Mouse (Mus musculus) spleen, postnatal 10 days (tissue): ENCODE results near the gene Vamp3.
"Not testable (repeated sequence)": the region's sequence is repeated elsewhere in the genome, so short reads cannot be mapped to it uniquely, and the experiment has no call there.

Source experiments
- DNase-seq, 2 experiments: peaks; one replicate each; pipeline ENCODE4 v3.0.0; 2021 to 2022; ENCODE audit warnings: low spot score in 2 of 2

Gene Vamp3

DNA sequence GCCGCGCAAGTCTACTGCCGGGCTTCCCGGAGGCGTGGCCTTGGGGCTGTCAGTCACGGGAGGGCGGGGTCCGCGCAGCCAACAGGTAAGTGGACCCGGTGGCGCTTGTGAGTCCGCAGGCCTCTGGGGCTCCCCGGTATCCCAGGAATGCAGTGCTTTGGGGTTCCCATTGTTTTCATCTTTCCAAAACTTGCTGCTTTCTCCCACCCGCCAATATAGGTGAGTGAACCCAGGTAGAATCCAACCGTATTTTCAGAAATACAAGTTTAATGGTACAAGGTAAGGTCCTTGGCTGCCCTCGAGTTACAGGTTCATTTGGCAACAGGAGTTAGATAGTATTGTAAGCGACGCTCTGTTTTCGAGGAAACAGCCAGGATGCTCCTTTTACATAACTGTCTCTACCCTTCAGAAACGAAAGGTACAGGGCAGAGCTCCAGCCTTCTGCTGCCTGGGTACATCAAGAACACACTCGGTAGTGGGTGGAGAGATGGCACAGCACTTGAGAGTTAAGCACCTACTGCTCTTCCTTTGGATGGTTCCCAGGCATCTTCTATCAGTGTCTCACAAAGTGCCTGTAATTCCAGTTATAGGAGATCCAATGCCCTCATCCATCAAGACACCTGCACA, 12.7 kb downstream of the Vamp3 start:
- DNase-seq = no peak

DNA sequence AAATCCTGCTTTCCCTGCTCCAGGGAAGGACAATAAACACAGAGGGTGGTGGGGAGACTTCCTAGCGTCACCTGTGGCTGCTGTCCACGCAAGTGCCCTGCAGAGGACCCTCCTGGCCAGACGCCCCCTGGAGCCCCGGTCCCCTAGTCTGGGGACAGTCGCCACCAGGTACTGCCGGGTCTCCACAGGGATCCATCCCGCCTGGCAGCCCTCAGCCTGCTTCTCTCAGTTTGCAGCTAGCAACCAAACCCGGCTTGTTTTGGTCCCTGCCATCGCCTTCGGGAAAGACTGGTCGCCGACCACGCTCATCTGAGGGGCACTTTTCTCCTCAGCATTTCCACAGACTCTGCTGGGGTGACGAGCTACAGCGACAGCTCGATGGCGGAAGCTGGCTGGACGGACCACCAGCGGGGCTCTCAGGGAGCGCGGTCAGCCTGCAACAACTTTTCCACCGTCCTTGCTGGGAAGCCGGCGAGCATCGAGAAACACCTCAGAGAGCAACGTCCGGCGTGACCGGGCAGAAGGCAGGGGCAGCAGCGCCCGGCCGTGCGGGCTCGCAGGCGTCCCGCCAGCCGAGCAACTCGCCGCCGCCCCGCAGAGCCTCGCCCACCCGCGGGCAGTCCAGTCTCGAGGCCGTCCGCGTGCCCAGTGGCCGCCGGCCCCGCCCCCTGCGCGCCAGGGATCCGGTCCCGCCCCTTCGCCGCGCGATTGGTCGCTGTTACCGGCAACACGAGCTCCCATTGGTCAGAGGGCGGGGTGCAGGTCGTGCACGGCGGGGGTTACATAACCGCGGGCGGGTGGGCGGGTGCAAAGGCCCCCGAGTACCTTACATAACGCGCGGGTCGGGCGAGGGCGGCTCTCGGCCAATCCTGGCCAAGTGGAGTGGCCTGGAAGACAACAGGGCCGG, 13.5 kb downstream of the Vamp3 start, which contains the start of gene Per3:
TSS of gene Per3 (minus strand) at position 629 of the 907 bp plus-strand sequence.
- peak; percentile 93 to 96 for DNase-seq

DNA sequence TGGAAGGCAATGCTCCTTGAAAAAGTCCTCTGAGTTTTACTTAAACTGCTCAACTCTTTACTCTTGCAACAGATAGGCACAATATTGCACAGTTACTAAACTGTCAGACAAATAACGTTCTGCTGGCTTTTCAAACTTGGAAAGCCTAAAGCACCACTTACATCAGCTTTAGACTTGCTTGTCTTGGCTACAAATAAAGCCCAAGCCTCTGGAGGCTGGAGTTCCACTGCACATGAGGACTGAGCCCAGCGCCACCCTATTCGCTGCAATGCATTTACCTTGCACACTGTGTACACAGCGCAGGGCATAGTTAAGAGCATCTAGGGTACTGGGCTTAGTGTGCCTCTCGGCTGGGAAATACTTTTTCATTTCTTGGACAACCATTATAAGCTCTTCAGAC, 14.5 kb downstream of the Vamp3 start:
- DNase-seq = no peak

DNA sequence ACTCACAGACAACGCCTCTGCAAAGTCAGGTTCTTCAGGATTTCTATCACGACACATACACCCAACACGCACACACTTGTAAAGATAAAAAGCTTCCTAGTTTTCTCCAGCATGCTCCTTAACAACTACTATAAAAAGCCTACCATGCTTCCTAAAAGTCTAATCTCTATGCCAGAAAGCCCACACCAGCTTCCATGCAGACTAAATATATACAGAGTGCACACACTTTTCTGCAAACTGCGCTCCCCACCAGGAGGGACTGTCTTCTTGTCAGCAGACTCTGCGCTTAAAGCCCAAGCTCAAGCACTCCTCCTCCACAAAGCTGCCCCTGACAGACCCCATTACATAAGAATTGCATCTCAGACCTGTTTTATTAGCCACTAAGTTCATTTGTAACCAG, 16.3 kb downstream of the Vamp3 start:
- DNase-seq = no peak

DNA sequence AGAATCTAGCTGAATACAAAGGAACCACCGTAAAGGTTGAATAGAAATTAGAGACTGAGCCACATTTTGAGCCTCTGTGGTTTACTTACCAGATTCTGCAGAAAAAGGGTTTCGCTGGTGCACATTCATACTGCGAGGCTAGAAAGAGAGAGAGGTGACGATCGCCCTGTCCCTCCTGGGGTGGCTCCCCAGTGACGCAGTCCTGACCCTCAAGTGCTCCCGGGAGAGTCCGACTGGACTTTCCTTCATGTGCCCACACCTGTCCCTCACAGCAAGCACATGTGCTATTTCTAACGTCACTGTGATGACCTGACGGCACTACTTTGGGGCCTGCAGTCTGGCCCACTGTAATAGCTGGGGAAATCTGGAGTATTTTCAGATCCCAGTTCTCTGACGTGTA, 20.0 kb downstream of the Vamp3 start:
- no peak for DNase-seq

DNA sequence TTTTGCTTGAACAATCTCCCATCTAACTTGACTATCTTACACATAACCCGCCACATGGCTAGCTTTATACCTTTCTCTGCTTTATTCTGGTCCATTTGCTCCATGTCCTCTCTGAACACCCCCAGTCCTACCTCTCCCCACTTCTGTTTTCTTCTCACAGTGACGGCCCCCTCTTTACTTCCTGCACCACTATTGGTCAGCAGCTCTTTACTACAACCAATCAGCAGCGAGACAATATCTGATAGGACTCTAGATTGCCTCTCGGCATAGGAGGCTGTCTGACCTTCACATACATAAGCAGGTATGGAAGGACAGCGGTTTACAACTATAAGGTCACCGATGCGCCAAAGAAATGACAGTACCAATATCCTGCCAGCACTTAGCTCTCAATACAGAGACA, 21.2 kb downstream of the Vamp3 start:
- DNase-seq = no peak

DNA sequence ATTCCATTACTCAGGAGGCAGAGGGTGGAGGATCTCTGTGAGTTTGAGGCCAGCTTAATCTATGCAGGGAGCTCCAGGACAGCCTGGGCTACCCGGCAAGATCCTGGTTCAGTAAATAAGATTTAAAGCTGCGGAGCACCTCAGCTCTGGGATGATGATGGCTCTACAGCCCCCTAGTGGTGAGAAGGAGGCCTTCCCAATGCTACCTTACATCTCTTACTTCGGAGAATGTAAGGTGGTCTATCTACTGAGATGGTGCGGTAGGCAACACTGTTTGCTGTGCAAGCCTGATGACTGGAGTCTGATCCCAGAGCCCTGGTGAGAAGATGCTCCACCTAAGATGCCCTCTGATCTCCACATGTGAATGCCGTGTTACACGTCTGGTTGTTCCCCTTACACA, 30.8 kb downstream of the Vamp3 start:
- DNase-seq = peak in 1 of 2 experiments; percentile 30

DNA sequence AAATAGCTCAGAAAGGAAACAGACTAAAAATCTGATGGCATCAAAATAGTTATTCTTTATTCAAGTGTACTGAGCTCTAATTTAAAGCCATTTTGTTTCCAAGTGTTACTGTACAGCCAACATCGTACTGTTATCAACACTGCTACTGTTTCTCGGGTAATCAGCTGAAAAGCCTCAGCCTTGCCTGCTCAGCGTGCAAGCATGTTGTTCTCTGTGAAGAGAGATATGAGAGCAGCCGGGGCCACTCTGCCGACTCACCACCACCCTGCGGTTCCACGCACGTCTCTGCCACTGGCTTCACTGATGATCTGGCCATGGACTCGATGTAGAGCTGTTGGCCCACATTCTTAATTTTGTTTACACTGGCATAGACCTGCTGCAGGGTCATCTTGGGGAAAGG, 33.6 kb downstream of the Vamp3 start:
- no peak for DNase-seq

DNA sequence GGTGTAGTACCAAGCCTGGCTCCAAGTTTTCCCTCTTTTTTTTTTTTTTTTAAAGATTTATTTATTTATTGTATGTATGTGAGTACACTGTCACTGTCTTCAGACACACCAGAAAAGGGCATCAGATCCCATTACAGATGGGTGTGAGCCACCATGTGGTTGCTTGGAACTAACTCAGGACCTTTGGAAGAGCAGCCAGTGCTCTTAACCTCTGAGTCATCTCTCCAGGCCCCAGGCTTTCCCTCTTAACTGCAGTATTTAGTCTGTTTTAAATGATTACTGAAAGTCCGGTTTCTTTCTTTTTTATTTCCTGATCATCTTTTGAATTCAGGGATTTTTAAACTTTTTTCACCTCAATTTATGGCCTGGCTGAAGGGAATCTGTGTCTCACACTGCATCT, 40.4 kb downstream of the Vamp3 start:
- not testable (repeated sequence) for DNase-seq

DNA sequence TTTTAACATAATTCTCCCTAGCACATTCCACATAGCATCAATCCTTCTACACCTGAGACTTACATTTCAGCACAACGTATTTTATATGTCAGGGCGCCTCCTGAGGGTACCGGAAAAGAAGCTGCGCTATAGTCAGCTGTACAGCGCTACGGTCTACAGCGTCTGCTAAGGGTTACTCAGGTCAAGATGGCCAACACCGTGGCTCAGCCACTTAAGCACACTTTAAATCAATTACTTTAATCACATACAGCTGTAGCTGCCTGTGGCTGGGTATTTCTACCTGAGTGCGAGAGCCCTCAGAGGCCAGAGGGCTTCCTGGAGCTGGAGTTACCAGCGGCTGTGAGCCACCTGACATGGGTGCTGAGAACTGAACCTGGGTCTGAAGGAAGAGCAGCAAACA, 41.8 kb downstream of the Vamp3 start:
- no peak for DNase-seq

DNA sequence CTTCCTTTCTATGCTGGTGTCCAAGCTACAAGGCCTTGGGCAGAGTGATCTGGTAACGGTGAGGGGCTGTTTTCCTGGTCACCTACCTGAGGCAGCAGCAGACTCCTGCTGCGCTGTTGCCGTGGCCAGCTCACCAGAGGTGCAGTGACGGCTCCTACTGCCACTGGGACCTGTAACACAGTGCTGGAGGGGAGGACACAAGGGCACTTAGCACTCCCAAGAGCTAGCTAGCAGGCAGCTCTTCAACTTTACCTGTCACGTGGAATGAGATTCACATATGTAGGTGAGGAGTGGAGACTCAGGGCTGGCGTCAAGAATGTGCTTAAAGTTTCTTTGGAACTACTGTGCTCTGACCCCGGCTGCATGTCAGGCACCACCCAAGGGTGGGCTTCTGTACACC, 47.4 kb downstream of the Vamp3 start:
- DNase-seq = no peak

DNA sequence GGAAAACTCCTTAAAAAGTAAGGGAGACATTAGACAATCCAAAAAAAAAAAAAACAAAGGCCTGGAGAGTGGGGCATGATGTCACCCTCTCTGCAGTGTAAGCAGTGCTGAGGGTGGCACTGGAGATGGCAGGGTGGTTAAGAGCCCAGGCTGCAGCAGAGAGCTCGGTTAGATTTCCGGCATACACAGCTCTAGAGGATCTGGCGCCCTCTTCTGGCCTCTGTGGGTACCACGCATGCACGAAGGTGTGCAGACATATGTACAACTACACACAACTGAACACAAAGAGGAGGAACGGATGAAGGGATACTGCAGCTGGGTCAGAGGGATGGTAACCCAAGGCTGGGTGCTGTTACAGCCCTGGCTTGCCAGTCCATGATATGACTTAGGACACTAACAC, 50.8 kb downstream of the Vamp3 start:
- DNase-seq = peak; percentile 33 to 71

DNA sequence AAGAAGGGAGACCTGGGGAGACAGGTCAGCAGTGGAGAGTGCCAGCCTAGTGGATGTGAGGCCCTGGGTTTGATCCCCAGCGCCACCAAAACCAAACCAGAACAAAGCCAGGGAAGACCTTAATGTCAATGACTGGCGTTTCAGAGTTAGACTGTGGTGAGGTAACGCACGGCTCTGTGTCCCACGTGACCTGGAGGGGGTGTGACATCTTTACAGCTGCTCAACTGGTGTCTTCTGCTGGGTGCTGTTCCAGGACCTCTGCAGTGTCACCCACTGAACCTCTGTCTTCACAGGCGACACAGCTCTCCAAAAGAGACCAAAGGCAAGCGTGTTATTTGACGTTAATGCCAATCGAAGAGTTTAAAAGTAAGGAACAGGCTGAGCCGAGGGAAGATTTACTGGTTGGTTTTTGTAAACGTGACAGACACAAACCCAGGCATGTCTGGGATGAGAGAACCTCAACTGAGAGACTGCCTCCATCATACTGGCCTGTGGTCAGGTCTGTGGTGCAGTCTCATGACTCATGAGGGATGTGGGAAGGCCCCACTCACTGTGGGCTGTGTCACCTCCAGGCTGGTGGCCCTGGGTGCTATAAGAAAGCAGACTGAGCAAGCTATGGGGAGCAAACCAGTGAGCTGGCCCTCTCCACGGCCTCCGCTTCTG, 52.0 kb downstream of the Vamp3 start:
- no peak for DNase-seq

DNA sequence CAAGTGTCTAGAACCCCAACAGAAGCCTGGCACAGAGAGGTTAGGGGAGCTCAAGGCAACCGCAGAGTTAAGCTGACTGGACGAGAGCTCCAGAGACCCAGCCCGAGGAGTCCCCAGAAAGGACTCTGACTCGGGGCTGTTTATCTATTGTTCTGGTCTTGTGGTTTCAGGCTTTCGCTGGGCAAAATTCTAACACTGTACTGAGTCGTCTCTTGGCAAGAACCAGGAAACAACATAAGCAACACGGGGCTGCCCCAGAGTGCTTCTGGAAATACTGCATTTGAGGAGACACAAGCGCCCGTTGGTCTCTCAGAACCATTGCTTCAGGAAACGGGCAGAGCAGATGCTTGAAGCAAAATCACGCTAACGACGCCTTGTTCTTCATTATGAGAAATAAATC, 56.4 kb downstream of the Vamp3 start:
- no peak for DNase-seq

DNA sequence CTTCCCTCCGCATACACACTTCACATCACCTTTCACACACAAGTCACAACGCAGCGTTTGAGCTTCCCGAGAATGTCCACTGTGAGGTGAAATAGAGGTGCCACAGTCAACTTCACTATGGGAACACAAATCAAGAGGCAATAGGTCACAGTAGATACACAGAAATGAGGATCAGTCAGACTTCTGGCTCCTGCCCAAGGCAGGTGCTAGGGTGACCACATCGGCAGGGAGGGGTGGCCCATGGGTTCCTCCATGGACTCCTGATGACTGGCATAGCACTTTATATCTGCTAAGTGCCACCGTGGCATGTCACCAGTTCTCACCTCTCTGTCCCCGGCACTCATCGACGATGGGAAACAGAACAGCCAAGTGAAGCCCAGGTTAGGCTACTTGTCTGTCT, 59.1 kb downstream of the Vamp3 start:
- no peak for DNase-seq
